Mouse (Mus musculus) induced T-regulatory cell, adult 2 months (primary cell): ENCODE measurements around the gene Gm10273.
A peak's percentile ranks its signal among the peaks of the same experiment; 100 is the strongest.

Experiments
- DNase-seq: peaks from one replicate; pipeline ENCODE4 v3.0.0-alpha.2; 2012; ENCODE audit warnings: low read depth

Gene Gm10273

DNA sequence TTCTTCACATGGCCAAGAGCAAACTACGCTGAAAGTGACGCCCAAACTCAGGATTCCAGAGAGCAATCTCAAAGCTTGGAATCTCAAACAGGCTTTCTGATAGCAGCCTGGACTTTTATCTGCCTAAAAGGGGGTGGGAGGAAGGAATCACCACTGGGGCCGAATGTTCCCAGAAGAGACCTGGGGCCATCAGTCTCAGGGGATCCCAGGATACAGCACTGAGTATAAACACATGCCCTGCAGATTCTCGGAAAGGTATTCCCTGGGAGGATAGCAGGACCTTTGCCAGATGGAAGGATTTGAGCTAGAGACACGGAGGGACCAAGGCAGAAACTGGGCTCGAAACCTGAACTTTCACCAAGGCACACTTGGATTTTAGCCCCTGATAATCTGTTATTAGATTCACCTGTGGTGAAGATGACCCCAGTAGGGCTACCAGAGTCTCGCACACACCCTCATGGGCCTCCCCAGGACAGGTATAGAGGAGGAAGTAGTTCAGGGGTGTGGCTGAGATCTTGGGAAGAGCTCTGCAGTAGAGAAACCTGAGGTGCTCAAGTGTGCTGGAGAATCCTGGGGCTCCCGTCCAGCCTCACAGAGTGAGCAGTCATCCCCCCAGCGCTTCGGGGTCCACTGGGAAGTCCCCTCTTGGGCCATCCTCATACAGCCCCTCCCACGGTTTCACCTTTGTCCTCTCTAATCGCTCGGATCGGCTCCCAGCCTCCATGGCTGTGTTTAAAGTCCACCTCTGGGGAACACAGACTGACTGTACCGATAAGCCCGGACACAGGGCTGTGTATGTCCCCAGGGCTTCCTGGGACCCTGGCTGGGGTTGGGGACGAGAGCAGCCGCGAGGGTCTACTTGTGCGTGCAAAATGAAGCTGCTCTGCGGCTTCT is 7.7 kb downstream of the Gm10273 start, which contains the start of gene Pla2g12b:
Gene Pla2g12b (plus strand): TSS at position 762 of the 894 bp plus-strand sequence.
- DNase-seq, result no peak

DNA sequence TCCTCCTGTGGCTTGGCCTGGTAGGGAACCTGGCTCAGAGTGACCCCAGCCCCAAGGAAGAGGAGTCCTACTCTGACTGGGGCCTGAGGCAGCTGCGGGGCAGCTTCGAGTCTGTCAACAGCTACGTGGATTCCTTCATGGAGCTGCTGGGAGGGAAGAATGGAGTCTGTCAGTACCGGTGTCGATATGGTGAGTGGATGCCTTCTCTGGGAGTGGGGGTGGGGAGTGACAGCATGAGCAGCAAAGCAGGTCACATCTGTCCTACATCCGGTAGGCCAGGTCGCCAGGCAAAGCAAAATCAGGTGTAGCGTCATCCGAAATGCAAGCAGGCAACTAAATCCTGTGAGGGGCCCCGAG is 8.3 kb downstream of the Gm10273 start:
- no peak for DNase-seq

DNA sequence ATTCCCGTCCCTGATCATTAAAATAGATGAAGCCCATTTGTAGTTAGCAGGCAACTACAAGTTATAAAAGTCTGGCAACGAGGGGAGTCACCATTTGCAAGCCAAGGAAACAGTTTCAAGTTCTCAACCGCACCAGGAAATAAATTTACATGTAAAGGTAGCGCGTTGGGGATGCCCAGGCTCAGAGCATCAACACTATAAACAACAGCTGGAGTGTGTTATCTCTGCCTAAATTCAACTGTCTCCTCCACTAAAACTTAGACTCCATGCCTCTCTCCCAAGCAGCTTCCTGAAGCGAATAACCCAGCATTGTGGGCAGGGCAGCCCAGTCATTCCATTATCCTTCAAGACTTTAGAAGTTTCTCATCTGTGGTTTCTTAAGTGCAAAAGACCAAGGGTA is 13.1 kb downstream of the Gm10273 start:
- no peak for DNase-seq

DNA sequence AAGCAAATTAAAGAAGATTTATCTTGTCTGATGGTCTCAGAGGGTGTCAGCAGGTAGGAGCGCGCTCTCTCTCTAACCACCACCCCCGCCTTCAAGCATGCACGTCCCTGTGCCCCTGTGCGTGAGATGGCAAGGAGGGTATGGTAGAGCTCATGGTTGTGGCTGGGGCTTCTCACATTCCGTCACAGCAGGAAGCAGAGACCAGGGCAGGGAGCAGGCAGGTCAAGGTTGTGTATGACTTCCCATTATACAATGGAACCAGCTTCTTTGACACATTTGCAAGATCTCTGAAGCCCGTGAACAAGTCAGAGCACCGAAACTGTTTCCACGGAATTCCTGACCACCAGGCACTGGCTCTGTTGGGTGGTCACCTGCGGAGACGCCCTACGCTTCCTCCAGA is 14.8 kb downstream of the Gm10273 start:
- no peak for DNase-seq

DNA sequence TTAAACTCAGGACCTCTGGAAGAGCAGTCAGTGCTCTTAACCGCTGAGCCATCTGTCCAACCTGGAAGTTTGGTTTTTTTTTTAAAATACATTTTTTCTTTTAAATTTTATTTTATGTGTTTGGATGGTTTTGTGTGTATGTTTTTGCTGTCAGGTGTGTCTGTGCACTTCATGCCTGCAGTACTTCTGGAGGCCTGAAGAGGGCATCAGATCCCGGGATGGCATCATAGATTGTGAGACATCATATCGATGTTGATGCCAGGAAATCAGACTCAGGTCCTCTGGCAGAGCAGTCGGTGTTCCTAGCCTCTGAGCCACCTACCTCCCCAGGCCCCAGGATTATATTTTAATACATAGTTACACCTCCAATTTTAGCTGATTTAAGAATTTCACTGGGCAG is 18.3 kb downstream of the Gm10273 start:
- no peak for DNase-seq

DNA sequence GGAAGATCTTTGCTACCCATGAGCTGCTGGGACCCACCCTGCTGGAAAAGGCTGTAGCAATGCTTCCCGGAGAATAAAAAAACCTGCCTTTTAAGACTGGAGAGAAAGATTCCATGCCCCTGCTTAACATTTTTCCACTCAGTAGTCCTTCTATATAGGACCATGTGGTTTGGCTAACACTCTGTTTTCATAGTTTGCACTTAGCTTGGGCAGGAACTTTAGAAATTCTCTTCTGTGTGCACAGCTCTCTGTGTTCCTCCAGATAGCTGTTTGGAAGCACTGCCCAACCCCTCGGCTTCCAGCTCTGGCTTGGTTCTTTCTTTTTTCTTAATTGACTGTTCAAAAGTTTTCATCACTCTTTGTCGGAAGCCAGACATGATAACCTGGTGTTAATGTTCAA is 21.2 kb downstream of the Gm10273 start:
- DNase-seq, result no peak

DNA sequence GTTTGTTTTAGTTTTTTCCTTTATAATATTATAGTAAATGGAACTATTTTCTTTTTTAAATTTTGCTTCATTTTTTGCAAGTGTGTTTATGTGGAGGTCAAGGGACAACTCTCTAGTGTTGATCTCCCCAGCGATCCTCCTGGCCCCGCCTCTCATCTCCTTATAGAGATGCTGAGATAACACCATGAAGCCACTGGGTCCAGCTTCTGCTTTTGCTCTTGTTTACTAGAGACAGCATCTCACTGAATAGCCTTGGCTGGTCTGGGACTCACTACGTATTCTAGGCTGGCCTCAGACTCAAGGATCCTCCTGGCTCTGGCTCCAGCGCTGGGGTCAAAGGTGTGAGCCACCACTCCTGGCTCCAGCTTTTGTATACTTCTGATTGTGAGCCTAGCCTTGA is 24.1 kb downstream of the Gm10273 start:
- DNase-seq, result no peak

DNA sequence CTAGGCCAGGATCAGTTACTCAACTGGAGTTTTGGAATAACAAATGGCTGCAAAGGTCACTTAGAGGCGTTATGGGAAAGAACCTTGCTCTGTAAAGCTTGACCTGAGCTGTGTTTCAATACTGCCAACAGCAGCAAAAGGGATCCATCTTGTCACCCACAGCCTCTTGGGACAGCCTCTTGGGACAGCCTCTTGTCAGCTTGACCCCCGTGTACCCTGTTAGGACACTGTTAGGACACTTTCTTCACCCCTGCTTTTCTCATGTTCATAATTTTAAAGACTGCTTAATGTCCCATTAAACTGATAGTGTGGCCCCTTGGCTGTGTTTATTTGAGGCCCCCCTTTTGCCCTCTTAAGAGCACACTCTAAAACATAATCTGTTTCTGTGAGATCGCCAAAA is 29.0 kb downstream of the Gm10273 start:
- no peak for DNase-seq

DNA sequence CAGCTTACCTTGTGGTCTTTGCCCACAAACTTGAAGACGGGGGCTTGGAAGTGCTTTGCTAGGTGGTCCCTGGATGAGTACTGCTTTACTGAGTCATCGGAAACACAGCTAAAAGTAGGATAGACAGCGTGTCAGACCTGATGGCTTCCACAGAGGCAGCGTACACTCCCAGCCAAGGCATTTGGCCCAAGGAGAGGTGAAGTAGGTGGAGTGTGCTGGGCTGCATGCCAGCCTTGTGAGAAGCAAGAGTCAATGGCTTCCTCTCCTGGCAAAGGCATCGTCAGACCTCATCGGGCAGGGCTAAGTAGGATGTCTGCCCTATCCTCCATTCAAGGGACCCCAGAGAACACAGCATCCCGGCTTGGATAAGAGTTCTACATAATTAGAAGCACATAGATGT is 29.9 kb downstream of the Gm10273 start:
- no peak for DNase-seq

DNA sequence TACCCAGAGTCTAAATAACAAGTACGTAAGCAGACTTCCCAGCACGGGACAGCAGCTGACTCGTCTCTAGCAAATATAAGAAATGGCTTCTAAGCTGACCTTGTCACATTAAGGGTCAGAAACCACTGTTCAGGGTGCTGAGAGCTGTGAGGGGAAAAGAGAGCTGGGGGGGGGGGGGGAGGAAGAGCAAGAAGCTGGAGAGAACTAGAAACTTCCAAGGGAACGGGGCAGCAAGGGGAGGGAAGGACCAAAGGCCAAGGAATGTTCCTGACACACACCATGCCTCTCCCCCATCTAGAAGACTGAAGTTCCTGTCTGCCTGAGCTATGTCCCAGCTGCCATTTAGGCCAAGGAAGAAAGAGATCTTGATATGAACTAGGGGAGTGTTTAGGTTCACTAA is 30.9 kb downstream of the Gm10273 start:
- DNase-seq, result no peak

DNA sequence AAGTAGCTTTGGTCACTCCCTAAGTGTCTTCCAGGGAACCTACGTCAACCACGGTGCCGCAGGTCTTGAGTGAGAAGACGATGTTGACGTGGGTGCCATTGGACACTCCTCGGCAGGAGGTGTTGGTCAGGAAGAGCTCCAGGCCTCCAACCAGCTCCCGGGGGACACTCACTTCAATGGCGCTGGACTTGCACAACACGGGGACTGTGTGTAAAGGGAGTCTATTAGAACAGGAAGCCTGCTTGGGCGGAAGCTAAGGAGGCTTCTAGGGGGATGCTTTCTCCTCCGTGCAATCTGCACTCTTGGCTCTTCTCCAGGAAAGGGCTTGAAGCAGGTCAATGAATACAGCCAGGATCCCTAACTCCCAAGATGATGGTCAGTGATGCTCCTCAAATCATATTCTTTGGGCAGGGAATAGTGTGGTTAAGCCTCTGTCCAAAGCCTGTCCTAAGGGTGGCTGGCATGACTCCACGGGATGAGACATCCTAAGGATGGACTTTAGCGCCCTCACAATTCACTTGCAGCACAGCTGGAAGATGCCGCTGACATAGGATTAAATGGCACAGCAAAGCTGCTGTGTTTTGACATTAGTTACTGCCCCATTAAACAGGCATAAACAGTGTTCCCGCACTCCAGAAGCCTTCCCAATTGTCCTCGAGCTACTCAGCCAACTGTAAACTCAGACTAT is 34.2 kb downstream of the Gm10273 start:
- DNase-seq, result no peak

DNA sequence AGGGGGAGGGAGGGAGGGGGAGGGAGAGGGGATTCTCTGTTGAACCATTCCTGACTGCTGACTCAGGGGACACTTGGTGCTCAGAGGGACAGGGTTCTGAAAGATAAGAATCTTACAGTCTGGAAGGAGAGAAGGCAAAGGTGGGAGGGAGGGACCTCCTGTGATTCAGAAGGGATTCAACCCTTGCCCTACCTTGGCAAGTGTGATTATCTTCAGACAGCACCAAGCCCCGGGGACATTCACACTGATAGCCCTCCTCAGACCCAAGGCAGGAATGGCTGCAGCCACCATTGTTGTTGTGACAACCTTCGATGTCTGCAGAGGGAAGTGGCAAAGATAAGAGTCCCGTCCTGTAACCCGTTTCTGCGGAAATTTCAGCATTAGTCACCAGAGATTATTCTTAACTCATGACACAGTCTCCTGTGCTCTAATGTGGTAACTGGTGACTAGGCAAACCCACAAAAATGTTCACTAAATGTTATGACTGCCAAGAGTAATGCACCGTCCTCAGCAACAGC is 35.3 kb downstream of the Gm10273 start:
- DNase-seq, result peak; percentile 84

DNA sequence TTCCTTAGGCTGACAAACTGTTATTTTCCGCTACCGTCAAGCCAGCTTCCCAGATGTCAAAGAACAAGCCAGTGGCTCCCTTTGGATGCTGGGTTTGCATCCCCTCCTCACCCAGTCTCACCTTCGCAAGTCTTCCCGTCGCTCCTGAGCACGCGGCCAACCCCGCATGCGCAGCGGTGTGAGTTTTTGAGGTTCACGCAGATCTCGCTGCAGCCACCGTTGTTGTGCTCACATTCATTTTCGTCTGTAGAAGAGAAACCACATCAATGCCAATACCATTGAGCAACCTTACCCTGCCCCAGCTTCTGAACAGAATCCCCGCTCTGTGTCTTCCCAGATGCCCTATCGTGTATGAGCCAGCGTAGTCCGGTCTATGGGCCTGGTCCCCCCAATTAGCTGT is 40.3 kb downstream of the Gm10273 start:
- DNase-seq, result peak; percentile 43

DNA sequence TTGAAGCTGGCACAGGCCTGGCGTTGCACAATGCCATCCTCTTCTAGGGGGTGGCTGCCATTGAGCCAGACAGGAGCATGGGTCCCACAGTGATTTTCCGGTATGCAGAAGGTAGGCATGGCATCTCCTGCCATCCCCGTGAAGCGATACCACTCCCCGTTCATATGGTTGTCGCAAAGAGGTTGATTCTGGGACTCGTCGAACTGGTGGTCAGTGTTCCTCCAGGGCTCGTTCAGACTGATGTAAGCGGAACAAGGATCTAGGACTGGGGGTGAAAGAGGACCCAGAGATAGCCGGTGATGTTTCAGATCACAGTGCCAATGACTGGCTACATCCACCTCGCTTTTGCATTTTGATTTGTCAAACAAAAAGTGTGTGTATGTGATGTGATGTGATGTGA is 43.2 kb downstream of the Gm10273 start:
- no peak for DNase-seq

DNA sequence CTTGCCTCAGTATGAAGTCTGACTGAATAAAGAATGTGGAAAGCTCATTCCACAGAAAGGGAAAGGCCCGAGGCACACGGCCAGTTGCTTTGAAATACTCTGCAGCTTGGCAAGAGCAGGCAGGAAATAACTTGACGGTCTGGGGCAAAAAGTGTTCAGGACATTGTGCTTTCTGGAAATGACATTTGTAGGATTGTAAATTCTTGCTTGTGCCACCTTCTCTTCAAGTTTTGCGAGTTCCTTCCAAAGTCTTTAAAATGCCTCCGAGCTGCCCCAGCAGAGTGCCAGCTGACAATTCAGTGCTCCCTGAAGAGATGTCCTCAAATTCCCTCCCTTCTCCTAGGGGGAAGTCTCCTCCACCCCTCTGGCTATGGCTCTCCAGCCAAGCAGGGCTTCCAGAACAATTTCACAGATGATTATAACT is 44.1 kb downstream of the Gm10273 start:
- DNase-seq, result no peak

DNA sequence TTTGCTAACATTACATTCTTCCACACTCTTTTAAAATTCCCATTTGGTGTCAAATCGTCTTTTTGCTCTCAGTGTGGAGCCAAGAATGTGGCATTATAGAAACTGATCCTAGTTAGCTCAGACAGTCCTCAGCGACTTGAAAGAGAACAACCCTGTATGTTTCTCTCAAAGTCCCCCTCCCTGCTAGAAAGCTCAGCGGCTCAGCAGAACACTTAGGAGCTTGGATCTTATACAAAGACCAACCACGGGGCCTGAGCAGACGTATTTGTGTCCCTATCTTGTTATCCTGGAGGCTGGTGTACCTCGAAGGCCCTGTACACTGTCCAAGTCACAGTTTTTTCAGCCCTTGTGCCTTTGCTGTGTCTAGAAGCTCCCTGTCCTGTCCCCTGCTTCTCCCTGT is 44.7 kb downstream of the Gm10273 start:
- no peak for DNase-seq

DNA sequence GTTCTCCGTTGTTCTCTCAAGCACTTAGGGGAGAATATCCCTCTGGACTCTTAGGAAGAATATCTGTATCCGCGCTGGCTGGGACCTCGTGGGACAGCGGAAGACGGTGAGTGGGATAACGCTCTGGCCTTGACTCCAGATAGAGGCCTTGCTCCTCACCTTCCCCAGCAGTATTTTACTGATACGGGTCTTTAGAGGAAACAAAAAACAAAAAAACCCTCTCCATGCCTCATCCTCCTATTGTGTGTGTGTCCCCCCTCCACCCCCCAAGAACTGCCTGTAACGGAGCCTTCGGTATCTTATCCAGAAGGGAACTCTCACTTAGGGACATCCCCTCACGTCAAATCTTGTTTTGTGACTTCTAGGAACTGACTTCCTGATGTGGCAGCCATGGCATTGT is 46.3 kb downstream of the Gm10273 start, which contains the start of gene Oit3:
Gene Oit3 (minus strand): TSS at position 44 of the 400 bp plus-strand sequence.
- no peak for DNase-seq

DNA sequence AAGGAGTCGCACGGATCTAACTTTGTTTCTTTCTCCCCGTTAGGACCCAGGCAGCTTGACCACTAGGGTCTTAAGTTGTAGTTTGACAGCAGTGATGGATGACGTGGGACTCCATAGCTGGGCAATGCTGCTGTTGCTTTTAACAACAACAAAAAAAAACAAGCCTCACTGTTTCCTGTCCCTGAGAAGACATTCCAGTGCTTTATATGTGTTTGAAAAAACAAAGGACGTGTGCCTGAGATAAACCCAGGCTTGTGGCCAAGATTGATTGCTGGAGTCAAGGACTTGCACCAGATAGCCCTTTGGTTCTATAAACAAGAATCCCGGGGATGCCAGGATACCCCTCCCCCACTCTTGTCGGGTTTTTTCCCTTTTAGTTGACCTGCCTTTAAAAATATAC is 47.8 kb downstream of the Gm10273 start:
- DNase-seq, result no peak

DNA sequence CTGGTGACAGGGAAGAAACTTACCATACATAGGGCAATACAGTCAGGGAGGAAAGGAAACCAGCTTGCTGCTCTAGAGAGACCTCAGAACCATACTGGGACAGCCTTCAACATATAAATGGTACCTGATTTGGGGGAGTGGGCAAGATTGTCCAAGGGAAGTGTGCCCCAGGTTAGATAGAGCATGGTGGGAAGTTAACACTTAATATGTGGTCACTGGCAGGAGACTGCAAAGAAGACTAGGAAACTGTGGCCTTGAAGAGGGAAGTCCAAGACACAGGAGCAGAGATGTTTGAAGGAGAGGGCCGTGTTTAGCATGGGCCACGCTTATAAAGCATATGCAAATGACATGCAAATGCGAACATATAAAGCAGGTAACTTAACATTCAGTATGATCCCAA is 48.7 kb downstream of the Gm10273 start:
- no peak for DNase-seq

DNA sequence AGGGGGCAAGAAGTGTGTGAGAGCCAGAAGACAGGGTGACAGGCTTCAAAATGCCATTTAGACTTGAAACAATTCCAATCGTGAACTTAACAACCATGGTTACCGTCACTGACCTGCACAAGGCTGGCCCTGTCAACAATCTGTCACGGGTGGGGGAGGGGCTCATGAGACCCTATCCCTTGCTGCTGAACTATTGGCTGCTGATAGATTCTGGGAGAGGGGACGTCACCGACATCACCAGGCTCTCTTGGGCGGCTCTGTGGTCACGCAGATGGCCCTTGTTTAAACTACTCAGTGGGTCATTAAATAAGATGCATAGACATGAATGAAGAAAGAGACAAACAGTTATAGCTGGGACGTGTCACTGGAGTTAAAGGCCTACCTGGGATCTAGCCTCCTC is 49.2 kb downstream of the Gm10273 start:
- no peak for DNase-seq
